In genomic region chr1:84418511-84418910, GRCm38 (mm10) we compare ENCODE assay signal across 18 mouse cellular contexts. TPM values are rescaled to one million over a fixed set of nuclear protein-coding genes. Genes with fewer than 3 reads are reported as not detected.
DNase-seq lines count a peak whose midpoint lies in the region; ATAC-seq and TF ChIP-seq lines count a peak whose summit lies in the region.
"Had no signal": no experiment of that assay in that cellular context is flagged by ENCODE, and none has a peak within 500 bp of the region (broad histone marks: within the 10 kb centered on the region; RNA-seq: fewer than 3 reads in every experiment).

No protein-coding gene starts in this region.

- no peak overlapping the region for H3K4me3 ChIP-seq in forebrain, embryonic 11.5 days (ENCODE audit: low read depth, low read length)
- no peak overlapping the region for H3K4me3 ChIP-seq in forebrain, embryonic 15.5 days
- H3K4me3 ChIP-seq in limb, embryonic 13.5 days, result no peak overlapping the region
- H3K4me3 ChIP-seq in limb, embryonic 10.5 days, result no peak overlapping the region
- H3K4me3 ChIP-seq in hindbrain, postnatal 0 days (ENCODE audit: low read length), result no peak overlapping the region
- H3K4me3 ChIP-seq: heart, embryonic 10.5 days; liver, embryonic 12.5 days; stomach, embryonic 15.5 days had no signal

- DNase-seq in forebrain, embryonic 11.5 days (ENCODE audit: low spot score), result peak; percentile 54
- no peak for DNase-seq in limb, embryonic 10.5 days (ENCODE audit: low spot score)
- DNase-seq in R1 (ENCODE audit: low read depth, low spot score), result peak; percentile 35
- DNase-seq in hindbrain, postnatal 0 days (ENCODE audit: low spot score), result no peak
- DNase-seq in ovary, adult 18-20 months (ENCODE audit: low spot score), result no peak
- no peak for DNase-seq in heart, adult 18-20 months
- DNase-seq: adrenal gland, postnatal 36 days; cerebellum, adult 9-11 months; embryo, embryonic 11 days; gastrocnemius, postnatal 10 days; heart, postnatal 10 days; kidney, adult 8-10 months had no signal

- H3K27ac ChIP-seq in forebrain, embryonic 11.5 days (ENCODE audit: low read depth, low read length), result no peak overlapping the region
- no peak overlapping the region for H3K27ac ChIP-seq in forebrain, embryonic 15.5 days (replicated peaks)
- no peak overlapping the region for H3K27ac ChIP-seq in limb, embryonic 13.5 days
- H3K27ac ChIP-seq in limb, embryonic 10.5 days, result no peak overlapping the region
- H3K27ac ChIP-seq in hindbrain, postnatal 0 days, result no peak overlapping the region
- H3K27ac ChIP-seq: heart, embryonic 10.5 days; liver, embryonic 12.5 days; stomach, embryonic 15.5 days had no signal

- no peak overlapping the region for H3K9ac ChIP-seq in forebrain, embryonic 11.5 days (ENCODE audit: low read length)
- H3K9ac ChIP-seq in forebrain, embryonic 15.5 days (replicated peaks), result no peak overlapping the region
- H3K9ac ChIP-seq in limb, embryonic 13.5 days, result no peak overlapping the region
- no peak overlapping the region for H3K9ac ChIP-seq in hindbrain, postnatal 0 days (replicated peaks; ENCODE audit: low read length)
- H3K9ac ChIP-seq: liver, embryonic 12.5 days; lung, embryonic 14.5 days; stomach, embryonic 15.5 days had no signal

- TF ChIP-seq CTCF in hindbrain, postnatal 0 days (IDR thresholded peaks at IDR 0.05; ENCODE audit: low read depth), result peak; percentile 28

- H3K9me3 ChIP-seq in forebrain, embryonic 11.5 days (ENCODE audit: control insufficient read depth, low read length), result no peaks in the 10 kb centered on the region
- no peaks in the 10 kb centered on the region for H3K9me3 ChIP-seq in forebrain, embryonic 15.5 days
- no peaks in the 10 kb centered on the region for H3K9me3 ChIP-seq in limb, embryonic 13.5 days
- no peaks in the 10 kb centered on the region for H3K9me3 ChIP-seq in limb, embryonic 10.5 days (replicated peaks)
- no peaks in the 10 kb centered on the region for H3K9me3 ChIP-seq in hindbrain, postnatal 0 days (ENCODE audit: low read length)
- H3K9me3 ChIP-seq: heart, embryonic 10.5 days; liver, embryonic 12.5 days; stomach, embryonic 15.5 days had no signal

- H3K4me1 ChIP-seq in forebrain, embryonic 11.5 days (replicated peaks; ENCODE audit: control insufficient read depth, insufficient read depth, low read length), result peaks cover 3% of the 10 kb centered on the region; the same call in 1 of the 2 replicates
- peaks cover 25% of the 10 kb centered on the region for H3K4me1 ChIP-seq in forebrain, embryonic 15.5 days
- 0 out of 2 replicates have a peak, but pooled peaks cover 5% of the 10 kb centered on the region for H3K4me1 ChIP-seq in limb, embryonic 13.5 days
- H3K4me1 ChIP-seq in limb, embryonic 10.5 days, result no peaks in the 10 kb centered on the region
- no peaks in the 10 kb centered on the region for H3K4me1 ChIP-seq in hindbrain, postnatal 0 days (ENCODE audit: insufficient read depth, low read length)
- H3K4me1 ChIP-seq: liver, embryonic 12.5 days; stomach, embryonic 15.5 days had no signal

- H3K4me2 ChIP-seq in forebrain, embryonic 11.5 days (ENCODE audit: low read depth, low read length, severe bottlenecking), result no peak overlapping the region
- no peak overlapping the region for H3K4me2 ChIP-seq in forebrain, embryonic 15.5 days (replicated peaks)
- H3K4me2 ChIP-seq in limb, embryonic 13.5 days (replicated peaks), result no peak overlapping the region
- H3K4me2 ChIP-seq in hindbrain, postnatal 0 days (ENCODE audit: low read depth, low read length), result no peak overlapping the region
- H3K4me2 ChIP-seq: liver, embryonic 12.5 days; lung, embryonic 14.5 days; stomach, embryonic 15.5 days had no signal

- no peaks in the 10 kb centered on the region for H3K27me3 ChIP-seq in forebrain, embryonic 11.5 days (ENCODE audit: control insufficient read depth, insufficient read depth, low read length)
- H3K27me3 ChIP-seq in forebrain, embryonic 15.5 days, result no peaks in the 10 kb centered on the region
- H3K27me3 ChIP-seq in limb, embryonic 13.5 days, result no peaks in the 10 kb centered on the region; the same call in 1 of the 2 replicates
- no peaks in the 10 kb centered on the region for H3K27me3 ChIP-seq in limb, embryonic 10.5 days (ENCODE audit: low read depth, poor library complexity, severe bottlenecking)
- no peaks in the 10 kb centered on the region for H3K27me3 ChIP-seq in hindbrain, postnatal 0 days (ENCODE audit: insufficient read depth, low read length)
- H3K27me3 ChIP-seq: liver, embryonic 12.5 days; stomach, embryonic 15.5 days had no signal

- WGBS in forebrain, embryonic 11.5 days, result 31% methylated on average over 9 of the region's 9 CpGs
- 23% methylated on average over 9 of the region's 9 CpGs for WGBS in forebrain, embryonic 15.5 days
- 59% methylated on average over 9 of the region's 9 CpGs for WGBS in limb, embryonic 13.5 days
- 82% methylated on average over 9 of the region's 9 CpGs for WGBS in limb, embryonic 10.5 days
- 29% methylated on average over 9 of the region's 9 CpGs for WGBS in hindbrain, postnatal 0 days

- peak; percentile 40; the same call in 1 of the 2 replicates for ATAC-seq in forebrain, embryonic 11.5 days (replicated peaks; ENCODE audit: low FRiP score)
- ATAC-seq in forebrain, embryonic 15.5 days (replicated peaks), result no peak
- peak; percentile 48 for ATAC-seq in limb, embryonic 13.5 days (ENCODE audit: low FRiP score, low read depth)
- ATAC-seq in hindbrain, postnatal 0 days, result no peak
- ATAC-seq: liver, embryonic 12.5 days had no signal

- no peaks in the 10 kb centered on the region for H3K36me3 ChIP-seq in forebrain, embryonic 11.5 days (ENCODE audit: control insufficient read depth, insufficient read depth, low read length)
- no peaks in the 10 kb centered on the region for H3K36me3 ChIP-seq in forebrain, embryonic 15.5 days
- H3K36me3 ChIP-seq in limb, embryonic 13.5 days, result no peaks in the 10 kb centered on the region
- no peaks in the 10 kb centered on the region for H3K36me3 ChIP-seq in limb, embryonic 10.5 days
- H3K36me3 ChIP-seq in hindbrain, postnatal 0 days (ENCODE audit: insufficient read depth, low read length), result no peaks in the 10 kb centered on the region
- H3K36me3 ChIP-seq: heart, embryonic 10.5 days; liver, embryonic 12.5 days; stomach, embryonic 15.5 days had no signal

RNA-seq across cellular contexts. Expression of gene Pid1, which starts 54.5 kb away (rescaled TPM):
- polyA plus RNA-seq in forebrain, embryonic 11.5 days (2014; fragmentation: Nextera tagmentation; extraction: Ambion mirVana), result 31.2 and 31.9 TPM in 2 replicates
- polyA plus RNA-seq in forebrain, embryonic 15.5 days (2015; fragmentation: Nextera tagmentation; extraction: Ambion mirVana), result 60.0 and 64.0 TPM in 2 replicates
- polyA plus RNA-seq in limb, embryonic 13.5 days (2015; fragmentation: Nextera tagmentation; extraction: Ambion mirVana), result 59.3 and 62.4 TPM in 2 replicates
- 2.2 and 3.7 TPM in 2 replicates for polyA plus RNA-seq in limb, embryonic 10.5 days (2016; fragmentation: Nextera tagmentation; extraction: Ambion mirVana)
- total RNA-seq in hindbrain, postnatal 0 days (2014; rRNA removed), result 71.1 and 74.1 TPM in 2 replicates
- polyA plus RNA-seq in hindbrain, postnatal 0 days (2015; fragmentation: Nextera tagmentation; extraction: Ambion mirVana), result 72.1 and 74.9 TPM in 2 replicates
- total RNA-seq in heart, adult 18-20 months (2021), result 1 to 10 TPM; 7.4 to 8.8 TPM

Comparison
In these comparisons a context has a peak if more than half of its experiments do, and no peak if none do; other contexts are left out.
1. ATAC-seq: peak in forebrain, embryonic 11.5 days (single experiment) and limb, embryonic 13.5 days (single experiment); none in forebrain, embryonic 15.5 days (single experiment) and hindbrain, postnatal 0 days (single experiment).
2. DNase-seq: peak in forebrain, embryonic 11.5 days (single experiment) and R1 (single experiment); none in limb, embryonic 10.5 days (single experiment), hindbrain, postnatal 0 days (single experiment), ovary, adult 18-20 months (single experiment) and heart, adult 18-20 months (0 of 2).